Mouse (Mus musculus) cortical plate, adult 2 months (tissue): ENCODE results near the gene Cdh5. TPM values are rescaled to one million over a fixed set of nuclear protein-coding genes. Genes with fewer than 3 reads are reported as not detected.

Source experiments
- H3K27ac ChIP-seq: fragments of 200-500 bp; 2 replicates; pipeline ENCODE4 v1.5.1; 2012; ENCODE audit warnings: low read length, control low read depth, inconsistent platforms; ENCODE audit not compliant: insufficient read depth
- H3K4me1 ChIP-seq: fragments of 200-500 bp; 2 replicates; pipeline ENCODE4 v1.6.1; 2011; ENCODE audit warnings: low read length; ENCODE audit not compliant: control insufficient read depth, insufficient read depth
- H3K4me3 ChIP-seq: fragments of 200-500 bp; 2 replicates; pipeline ENCODE4 v1.5.1; 2011; ENCODE audit warnings: mild to moderate bottlenecking, low read length, control low read depth; ENCODE audit not compliant: insufficient read depth
- CTCF ChIP-seq: fragments of 200-500 bp; IDR thresholded peaks from 2 replicates; pipeline ENCODE4 v1.5.1; 2011; ENCODE audit warnings: mild to moderate bottlenecking, control low read depth, low read length; ENCODE audit not compliant: insufficient read depth; ENCODE audit errors: extremely low read depth
- POLR2A ChIP-seq: fragments of 200-500 bp; IDR thresholded peaks from 2 replicates; pipeline ENCODE4 v1.6.1; 2011; ENCODE audit warnings: mild to moderate bottlenecking, low read length, control low read depth; ENCODE audit not compliant: insufficient read depth; ENCODE audit errors: extremely low read depth
- polyA plus RNA-seq: library from polyadenylated mRNA; depleted of rRNA; stranded (reverse); fragments of >200 nt; gene quantifications from 2 replicates; pipeline ENCODE4 v1.2.3, GENCODE M21; 2012; rRNA removed

The Cdh5 gene
- 11.7 and 11.8 TPM in 2 replicates for polyA plus RNA-seq

DNA sequence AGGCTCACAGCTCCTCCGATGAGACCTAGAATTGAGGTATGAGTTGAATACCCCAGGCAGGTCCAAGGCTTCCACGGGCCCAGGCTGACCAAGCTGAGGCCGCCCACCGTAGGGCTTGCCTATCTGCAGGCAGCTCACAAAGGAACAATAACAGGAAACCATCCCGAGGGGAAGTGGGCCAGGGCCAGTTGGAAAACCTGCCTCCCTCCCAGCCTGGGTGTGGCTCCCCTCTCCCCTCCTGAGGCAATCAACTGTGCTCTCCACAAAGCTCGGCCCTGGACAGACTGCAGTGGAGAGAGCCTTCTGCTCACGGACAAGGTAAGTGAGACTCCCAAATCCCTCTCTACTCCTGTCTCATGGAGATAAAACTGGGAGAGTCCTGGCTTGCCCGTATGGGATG is at the start of gene Cdh5:
Cdh5 (plus strand) TSS at position 211 of the 400 bp plus-strand sequence.
- TF ChIP-seq CTCF (no peak), POLR2A (no peak)
- Histone ChIP-seq H3K27ac (peak within 1 kb of the TSS; percentile 57; the same call in 1 of the 2 replicates), H3K4me3 (peak within 1 kb of the TSS; percentile 3; the same call in 1 of the 2 replicates), H3K4me1 (no peaks in the 10 kb centered on the region)

DNA sequence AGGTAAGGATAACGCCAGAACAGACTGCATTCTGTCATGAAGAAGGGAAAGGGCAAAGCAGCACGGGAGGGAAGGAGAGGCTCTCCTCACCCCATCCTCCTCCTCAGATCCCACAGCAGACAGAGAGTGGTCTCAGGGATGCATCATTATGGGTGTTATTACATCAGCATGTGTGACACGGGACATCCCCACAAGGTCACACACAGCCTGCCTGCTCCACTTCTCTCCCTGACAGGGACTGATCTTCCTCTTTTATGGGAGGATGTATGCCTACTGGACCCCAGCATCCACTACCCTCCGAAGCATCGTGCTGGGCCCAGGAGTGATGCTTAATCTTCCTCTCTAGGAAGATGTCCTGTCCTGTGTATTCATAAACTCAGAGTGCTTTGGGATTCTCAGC is 41.5 kb upstream of the Cdh5 start:
- no peak for TF ChIP-seq CTCF
- TF ChIP-seq POLR2A: no peak
- H3K4me3 ChIP-seq: no peak overlapping the region
- H3K4me1 ChIP-seq: no peaks in the 10 kb centered on the region
- H3K27ac ChIP-seq: no peak overlapping the region

DNA sequence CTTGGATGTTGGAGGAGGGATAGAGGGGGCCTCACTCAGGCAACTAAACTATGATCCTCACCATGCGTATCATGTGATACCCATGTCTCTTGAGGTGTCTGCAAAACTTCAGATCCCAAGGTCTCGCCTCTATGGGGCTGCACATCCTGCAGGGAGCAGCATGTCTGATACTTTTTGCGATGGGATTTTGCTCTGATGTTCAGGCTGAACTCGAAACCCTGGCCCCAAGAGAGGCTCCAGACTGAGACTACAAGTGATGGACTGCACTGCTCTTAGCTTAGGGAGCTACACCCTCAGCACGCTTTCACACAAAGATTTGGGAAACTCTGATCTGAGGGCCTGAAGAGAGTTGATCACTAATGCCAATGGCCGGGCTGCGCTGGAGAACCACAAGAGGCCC is 41.0 kb upstream of the Cdh5 start:
- TF ChIP-seq POLR2A (no peak), CTCF (no peak)
- no peak overlapping the region for H3K4me3 ChIP-seq
- H3K4me1 ChIP-seq: peaks cover 2% of the 10 kb centered on the region; the same call in 1 of the 2 replicates
- no peak overlapping the region for H3K27ac ChIP-seq

DNA sequence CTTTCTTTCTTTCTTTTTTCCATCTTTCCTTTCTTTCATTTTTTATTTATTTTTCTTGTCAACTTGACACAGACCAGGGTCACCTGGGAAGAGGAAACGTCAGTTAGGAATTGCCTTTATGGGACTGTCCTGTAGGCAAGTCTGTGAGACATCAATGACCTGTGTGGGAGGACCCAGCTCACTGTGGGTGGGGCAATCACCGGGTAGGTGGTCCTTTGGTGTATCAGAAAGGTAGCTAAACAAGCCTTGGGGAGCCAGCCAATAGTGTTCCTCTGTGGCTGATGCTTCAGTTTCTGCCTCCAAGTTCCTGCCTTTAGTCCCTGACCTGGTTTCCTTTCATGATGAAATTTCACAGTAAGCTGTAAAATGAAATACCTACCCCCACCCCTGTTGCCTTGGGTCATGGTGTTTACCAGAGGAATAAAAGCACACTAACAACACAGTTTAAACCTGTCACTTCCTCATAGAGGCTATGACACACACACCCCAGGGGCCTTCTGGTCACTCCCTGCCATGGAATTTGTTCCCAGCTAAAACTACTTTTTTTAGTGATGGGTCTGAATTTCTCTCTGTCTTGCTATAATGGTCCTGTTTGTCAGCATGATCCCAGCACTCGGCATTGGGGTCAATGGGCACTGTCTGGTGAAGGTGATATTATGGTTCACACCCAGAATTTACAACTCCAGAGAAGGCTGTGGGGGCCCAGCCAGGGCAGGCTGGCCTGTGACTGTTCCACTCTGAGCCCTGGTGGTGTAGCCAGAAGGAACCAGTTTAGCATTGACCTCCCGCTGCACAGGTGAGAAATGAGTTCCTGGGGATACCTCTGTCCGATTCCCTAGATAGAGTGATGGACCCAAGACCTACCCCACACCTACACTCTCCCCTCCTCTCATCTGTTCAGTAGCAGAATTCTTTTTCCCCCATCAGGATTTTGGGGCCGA is 40.1 kb upstream of the Cdh5 start:
- H3K4me1 ChIP-seq: peaks cover 3% of the 10 kb centered on the region; the same call in 1 of the 2 replicates
- TF ChIP-seq POLR2A: no peak
- TF ChIP-seq CTCF: no peak
- no peak overlapping the region for H3K4me3 ChIP-seq
- H3K27ac ChIP-seq: no peak overlapping the region

DNA sequence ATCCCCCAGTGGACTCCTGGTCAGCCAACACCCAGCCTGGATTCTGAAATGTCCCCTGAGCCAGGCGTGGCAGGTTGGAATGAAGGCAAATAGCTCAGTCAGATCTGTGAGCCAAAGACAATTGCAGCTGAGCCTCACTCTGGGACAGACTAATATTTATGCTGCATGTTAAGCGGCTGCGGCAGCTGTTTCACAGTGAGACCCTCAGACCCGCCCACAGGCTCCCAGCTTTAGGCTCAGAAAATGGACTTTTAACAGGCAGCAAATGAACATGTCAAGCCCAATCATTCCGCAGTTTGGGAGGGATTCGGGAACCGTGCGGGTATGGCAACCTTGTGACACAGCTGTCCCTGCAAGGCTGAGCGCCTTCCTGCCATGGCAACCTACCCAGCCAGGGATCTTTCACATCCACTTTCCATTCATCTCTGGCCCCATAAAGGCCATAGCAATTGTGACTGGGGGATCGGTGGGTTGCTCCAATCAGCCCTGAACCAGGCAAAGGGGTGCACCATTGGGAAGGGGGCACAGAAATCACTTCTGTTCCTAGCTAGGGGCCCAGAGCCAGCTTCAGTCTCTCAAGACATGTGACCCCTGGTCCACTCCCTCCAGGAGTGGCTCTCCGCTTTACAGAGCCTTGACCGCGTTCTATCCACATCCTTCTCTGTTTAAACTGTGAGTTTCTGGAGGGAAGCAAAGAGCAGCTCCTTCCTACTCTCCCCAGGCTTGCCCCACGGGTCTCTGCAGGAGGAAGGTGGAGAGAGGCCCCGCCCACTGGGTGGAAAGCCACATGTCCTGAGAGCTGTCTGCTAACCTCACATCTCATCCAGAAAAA is 39.2 kb upstream of the Cdh5 start:
- peaks cover 3% of the 10 kb centered on the region; the same call in 1 of the 2 replicates for H3K4me1 ChIP-seq
- TF ChIP-seq CTCF: no peak
- TF ChIP-seq POLR2A: no peak
- H3K4me3 ChIP-seq: no peak overlapping the region
- no peak overlapping the region for H3K27ac ChIP-seq

DNA sequence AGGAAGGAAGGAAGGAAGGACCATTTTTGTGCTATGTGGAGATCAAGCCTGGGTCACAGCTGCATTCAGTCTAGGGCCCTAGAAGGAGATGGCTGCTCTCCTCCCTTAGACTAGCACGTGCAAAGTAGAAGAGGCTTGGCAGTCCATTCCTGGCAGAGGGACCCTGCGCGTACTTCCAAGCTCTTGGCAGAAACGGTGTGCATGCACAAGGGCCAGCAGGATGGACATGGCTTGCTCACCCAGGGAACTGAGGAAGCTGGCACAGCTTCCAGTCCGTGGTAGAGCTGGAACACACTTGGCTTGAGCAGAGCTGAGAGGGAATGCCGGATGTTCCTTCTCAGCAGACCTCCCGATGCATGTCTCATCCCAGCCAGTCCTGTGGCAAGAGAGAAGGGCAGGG is 36.2 kb upstream of the Cdh5 start:
- no peak overlapping the region for H3K27ac ChIP-seq
- TF ChIP-seq CTCF (no peak), POLR2A (no peak)
- no peak overlapping the region for H3K4me3 ChIP-seq
- H3K4me1 ChIP-seq: peaks cover 3% of the 10 kb centered on the region; the same call in 1 of the 2 replicates

DNA sequence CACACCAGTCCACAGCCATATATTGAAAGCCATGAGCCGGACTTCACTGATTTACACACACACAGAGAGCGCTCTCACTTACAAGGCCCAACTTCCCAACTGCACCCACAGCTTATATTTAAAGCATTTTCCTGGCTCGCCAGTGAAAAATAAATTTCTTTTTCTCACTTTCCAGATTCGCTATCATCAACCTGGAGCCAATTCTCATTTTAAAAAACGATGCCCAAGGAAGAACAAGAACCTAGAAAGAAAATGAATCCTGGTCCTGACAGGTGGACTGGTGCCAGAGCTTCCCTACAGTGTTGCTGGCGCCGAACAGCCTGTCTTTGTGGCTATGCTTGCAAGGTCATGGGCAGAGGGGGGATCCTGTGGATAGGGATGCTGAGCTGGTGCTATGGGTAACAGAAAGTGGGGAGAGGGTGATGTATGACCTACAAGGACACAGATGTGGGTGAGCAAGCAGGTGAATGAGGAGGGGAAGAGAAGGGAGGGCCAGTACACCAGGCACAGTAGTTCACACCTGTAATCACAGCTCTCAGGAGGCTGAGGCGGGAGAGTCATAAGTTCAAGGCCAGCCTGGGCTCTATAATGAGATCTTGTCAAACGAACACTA is 35.4 kb upstream of the Cdh5 start:
- Histone ChIP-seq H3K4me1 (peaks cover 3% of the 10 kb centered on the region; the same call in 1 of the 2 replicates), H3K27ac (no peak overlapping the region), H3K4me3 (no peak overlapping the region)
- TF ChIP-seq CTCF (no peak), POLR2A (no peak)

DNA sequence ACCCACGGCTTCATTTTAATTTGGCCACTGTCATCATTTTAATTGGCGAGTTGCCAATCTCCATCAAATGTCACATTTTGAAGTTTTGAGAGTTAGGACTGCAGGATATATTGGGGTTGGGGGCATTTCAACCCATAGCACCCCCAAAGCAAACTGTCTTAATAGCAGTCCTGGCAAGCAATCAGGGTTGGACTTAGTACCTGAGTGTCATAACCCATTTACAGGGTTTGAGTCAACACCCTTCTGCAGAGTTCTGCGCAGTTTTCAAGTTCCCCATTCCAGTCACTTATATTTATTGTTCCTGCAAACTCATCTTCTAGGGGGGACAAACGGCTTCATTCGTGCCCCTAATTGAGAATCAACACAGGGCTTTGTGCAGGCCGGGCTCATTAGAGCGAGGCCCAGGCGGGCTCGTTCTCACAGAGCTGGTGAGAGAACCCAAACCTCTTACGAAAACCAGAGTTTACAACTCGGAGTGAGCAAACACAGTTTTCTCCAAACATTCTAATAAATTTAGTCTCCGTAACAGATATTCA is 34.0 kb upstream of the Cdh5 start:
- TF ChIP-seq POLR2A (no peak), CTCF (no peak)
- Histone ChIP-seq H3K27ac (no peak overlapping the region), H3K4me1 (peaks cover 3% of the 10 kb centered on the region; the same call in 1 of the 2 replicates), H3K4me3 (no peak overlapping the region)
